Mouse (Mus musculus): ENCODE measurements around the gene Csf2rb.
"Not testable (repeated sequence)": the region's sequence is repeated elsewhere in the genome, so short reads cannot be mapped to it uniquely, and the experiment has no call there.

Csf2rb gene

DNA sequence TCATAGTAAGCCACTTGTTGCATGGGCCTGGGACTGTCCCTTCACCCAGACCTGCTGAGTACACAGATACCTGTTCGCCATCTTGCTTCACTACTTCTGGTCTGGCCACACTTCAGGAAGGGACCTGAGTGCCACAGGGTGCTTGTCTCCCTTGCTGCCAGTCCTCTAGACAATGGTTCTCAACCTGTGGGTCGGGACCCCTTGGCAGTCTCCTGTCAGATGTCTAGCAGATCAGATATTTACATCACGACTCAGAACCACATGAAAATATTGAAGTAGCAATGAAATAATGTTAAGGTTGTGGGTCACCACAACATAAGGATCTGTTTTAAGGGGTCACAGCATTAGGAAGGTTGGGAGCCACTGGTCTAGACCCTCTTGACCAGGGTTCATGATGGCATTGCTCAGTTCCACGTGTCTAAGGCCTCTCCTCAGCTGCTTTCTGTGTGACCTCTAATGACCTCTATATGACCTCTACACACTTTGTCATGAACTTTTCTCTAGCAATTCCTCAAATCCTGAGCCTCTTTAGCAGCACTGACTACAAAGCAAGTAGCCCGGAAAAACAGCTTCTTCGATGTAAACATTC is 2.3 kb downstream of the Csf2rb start:
- in situ Hi-C loops (cut with MboI): not testable (repeated sequence)

DNA sequence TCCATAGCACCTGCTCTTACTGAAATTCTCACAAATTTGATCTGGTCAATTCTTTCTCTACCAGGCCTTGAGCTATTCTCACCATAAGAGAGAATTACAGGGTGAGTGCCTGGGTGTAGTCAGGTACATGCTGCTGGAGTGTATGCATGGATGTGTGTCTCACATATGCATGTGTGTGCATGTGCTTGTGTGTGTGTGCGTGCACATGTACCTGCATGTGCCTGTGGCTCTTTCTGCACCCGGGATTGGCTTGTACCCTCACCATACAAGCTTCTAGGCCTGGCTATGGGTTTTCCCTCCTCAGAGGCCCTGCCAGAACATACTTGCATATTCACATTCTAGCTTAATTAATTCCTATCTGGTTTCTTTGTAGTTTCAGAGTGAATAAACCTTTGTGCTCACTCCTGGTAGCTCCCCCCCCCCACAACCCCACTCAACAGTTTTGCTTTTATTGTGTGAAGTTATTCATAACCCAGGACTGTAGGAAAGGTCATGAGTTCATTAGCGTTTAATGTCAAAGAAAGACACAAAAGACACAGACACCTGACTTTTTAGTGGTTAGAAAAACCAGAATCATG is 3.1 kb downstream of the Csf2rb start:
- in situ Hi-C loops (cut with MboI): no loop called here

DNA sequence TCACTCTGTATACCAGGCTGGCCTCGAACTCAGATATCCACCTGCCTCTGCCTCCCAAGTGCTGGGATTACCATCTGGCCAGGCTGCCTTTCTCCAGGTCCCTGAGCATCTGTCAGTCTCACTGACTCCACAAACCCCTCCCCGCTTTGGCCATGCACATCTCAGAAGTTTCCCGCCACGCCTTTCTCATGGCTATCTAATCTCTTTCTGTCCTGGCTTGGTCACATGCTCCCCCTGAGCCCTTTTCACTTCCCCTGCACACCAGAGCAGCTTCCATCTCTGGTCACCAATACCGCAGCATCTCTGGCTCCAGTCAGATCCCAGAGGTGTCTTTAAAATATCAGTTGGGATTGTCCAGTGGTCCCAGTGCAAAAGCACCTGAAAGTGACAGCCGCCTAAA is 4.4 kb downstream of the Csf2rb start:
- in situ Hi-C loops (cut with MboI): not testable (repeated sequence)

DNA sequence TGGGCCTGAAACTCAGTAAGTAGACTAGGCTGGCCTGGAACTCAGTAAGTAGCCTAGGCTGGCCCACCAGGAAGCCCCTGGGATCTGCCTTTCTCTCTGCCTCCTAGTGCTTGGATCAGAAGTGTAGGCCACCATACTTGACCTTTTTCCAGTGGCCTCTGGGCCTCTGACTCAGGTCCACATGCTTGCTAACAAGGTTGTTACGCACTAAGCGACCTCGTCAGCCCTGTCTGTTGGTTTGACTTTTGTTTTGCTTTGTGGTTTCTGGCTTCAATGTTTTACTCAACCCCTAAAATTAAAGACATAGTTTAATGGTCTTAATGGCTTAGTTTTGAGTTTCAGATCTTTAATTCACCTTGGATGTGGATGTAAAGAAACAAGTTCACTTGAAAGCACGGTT is 5.2 kb downstream of the Csf2rb start:
- in situ Hi-C loops (cut with MboI): no loop called here

DNA sequence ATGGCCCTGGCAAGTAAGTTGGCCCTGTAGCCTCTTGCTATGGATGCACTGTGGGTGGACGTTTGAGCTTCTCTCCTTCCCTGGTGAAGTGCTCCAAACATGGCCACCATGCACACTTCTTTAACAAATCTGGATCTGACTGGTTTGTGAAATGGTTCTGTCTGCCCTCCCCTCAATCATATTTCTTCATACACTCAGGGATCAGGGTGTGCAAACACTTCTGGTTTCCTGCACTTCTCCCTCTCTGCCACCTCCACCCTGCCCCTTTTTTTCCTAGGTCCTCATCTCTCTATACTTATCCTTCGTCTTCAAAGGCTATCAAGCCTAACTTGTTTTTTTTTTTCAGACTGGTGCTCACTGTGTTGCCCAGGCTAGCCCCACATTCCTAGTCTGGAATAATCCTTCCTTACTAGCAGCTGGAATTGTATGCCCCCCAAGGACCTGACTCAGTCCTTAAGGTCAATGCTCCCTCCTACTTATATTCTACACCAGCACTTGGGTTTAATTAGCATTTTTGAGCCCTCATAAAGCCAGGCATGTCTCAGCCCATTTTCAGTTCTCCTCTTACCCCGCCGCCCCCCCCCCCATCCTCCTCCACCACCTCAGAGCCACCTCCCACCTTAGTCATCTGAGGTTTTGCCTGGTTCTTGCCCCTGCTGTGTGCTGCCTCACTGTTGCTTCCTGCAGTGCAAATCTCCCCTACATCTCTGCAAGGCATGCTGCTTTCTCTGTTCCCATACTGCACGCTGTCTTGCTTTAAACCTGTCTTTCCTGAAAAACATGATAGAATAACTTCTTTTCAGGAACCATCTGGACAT is 6.2 kb downstream of the Csf2rb start:
- in situ Hi-C loops (cut with MboI): no loop called here

DNA sequence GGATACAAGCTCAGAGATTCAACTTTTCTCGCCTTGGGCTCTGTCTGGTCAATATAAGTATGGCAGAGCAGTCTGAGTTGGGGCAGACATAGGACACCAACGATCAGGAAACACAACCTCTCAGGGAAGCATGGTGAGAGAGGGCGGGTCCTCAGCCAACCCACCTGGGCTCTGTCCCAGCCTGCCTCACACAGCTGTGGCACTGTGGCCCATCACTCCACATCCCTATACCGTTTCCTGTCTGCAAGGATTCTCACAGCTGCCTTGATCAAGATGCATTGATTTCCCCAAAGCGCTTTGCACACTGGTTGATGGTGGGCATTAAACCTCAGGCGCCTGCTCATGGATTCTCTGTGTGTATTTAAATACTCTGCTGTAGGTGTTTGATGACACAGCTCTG is 7.4 kb downstream of the Csf2rb start:
- in situ Hi-C loops (cut with MboI): no loop called here

DNA sequence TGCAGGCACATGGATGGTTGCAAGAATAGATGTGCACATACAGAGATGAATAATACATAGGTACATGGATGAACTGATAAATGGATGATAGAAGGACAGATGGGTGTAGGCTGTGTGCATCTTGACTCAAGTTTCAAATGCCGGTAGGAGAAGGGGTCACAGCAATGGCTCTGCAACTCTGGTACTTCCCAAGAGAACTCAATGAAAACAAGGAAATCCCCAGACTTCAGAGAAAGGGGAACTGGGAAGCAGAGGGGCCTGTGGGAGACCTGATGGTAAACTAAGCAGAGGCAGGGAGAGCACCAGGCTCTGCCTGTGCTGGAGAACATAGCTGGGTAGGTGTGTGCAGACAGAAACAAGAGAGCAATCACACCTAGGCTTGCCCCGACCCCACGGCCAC is 8.8 kb downstream of the Csf2rb start:
- in situ Hi-C loops (cut with MboI): no loop called here

DNA sequence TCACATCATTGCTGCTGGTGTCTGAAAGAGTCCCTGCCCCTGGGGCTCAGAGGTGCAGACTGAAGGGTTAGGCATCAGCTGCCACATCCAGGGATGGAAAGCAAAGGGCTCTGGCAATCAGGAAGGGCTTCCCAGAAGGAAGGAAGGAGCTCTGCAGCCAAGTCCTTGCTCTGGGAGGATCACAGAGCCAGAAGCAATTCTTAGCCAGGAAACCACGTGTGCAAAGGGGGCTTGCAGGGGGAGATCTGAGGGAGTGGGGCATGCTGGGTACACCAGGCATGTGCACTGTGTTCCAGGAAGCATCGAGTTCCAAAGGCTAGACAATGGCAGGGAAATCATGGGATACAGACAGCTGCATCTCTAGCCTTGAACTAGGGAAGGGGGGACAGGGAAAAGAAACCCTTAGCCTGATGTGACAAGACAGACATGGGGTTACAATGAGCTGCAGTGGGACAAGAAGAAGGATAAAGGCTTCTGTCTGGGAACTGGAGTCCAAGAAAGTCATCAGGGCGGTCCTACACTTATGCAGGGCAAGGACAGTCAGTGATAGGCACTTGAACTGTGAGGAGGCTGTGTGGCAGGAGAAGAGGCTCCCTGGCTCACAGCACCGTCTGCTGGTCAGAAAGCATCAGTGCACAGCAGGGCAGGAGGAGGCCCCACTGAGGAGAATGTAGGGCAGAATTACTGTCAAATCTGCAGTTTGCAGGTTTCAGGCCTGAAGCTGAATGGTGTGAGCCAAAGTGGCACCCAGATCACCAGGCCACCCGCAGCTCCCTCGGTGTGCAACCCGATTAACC is 14.3 kb downstream of the Csf2rb start:
- in situ Hi-C loops (cut with MboI): not testable (repeated sequence)

DNA sequence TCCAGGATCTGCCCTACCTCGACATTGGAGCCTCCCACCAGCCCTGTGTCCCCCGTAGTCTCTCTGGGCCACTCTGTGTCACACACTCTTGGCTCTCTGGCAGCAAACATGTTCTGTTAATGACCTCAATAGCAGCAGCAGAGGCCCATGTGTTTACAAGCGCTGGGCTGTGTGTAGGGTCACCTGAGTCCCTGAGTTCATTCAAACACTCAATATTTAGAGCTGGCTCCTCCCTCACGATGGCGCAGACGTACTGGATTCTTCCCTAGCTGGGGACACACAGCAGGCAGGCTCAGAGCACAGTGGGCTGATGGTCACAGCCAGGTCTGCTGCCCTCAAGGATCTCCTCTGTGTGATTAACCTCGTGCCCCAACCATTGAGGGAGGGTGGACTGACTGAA is 15.4 kb downstream of the Csf2rb start:
- in situ Hi-C loops (cut with MboI): not testable (repeated sequence)

DNA sequence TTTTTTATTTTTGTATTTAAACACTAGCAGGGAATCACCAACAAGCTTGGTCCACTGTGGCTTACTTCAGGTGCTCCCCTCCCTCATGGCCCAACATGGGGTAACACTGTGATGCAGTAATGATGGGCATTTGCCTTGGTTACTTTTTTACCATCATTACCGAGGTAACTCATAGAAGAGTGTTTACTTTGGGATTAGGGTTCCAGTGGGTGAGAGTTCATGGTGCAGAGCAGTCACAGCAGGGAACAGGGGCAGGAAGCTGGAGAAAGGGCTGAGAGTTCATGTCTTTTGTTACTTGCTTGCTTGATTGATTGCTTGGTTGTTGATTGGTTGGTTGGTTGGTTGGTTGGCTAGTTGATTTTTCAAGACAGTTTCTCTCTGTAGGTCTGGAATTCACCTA is 18.1 kb downstream of the Csf2rb start:
- in situ Hi-C loops (cut with MboI): no loop called here

DNA sequence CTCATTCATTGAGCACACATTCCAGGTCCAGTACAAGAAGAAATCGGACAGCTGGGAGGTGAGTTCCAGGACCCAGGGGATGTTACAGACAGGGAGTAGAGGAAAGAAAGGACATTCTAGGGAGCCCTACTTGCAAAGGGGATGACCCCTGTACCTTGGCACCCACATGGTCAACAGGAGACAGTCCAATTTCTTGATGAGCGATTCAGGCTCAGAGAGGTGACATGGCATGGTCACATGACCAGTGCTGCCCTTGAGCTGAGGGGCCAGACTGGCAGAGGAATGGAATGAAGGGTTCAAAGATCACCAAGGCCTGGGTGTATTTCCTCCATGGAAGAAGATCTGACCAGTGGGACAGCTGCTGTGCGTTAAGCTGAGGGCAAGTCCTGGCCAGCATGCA is 19.0 kb downstream of the Csf2rb start:
- in situ Hi-C loops (cut with MboI): no loop called here

DNA sequence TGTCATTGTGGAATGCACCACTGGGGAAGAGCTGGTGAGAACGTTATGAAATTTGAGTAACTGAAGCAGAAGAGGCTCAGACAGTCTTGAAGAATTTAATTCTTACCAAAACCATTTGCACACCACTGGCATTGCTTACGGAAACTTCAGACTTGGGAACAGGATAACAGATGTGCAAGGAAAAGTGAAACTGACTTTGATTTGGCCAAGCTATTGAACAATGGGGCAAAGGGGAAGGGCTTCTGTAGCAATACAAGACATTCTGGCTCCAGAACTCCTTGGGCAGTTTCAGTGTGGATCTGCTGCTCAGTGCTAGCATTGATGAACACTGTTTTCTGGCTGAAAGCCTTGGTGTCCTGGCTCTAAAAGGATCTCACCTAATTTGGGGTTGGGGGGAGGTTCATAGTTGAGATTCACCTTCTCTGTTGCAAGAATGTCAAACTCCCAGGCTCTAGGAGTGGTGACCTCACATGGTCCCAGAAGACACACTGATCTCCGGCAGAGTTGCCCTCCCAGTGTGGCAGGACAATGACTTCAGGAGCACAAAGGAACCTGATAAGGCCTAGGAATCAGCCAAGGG is 26.1 kb downstream of the Csf2rb start:
- in situ Hi-C loops (cut with MboI): loop anchor here (25.0 kb wide), 1 partner anchor 164 kb away; no protein-coding TSS in a partner anchor

DNA sequence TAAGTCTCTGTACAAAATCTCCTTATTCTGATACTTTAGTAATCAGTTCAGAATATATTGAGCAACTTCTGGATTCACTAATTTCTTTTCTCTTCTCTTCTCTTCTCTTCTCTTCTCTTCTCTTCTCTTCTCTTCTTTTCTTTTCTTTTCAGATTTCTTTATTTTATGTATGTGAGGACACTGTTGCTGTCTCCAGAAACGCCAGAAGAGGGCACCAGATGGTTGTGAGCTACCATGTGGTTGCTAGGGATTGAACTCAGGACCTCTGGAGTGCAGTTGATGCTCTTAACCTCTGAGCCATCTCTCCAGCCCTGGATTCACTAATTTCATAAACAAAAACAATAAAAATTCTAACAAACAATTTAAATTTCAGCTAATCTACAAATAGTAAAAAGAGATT is 29.4 kb downstream of the Csf2rb start:
- in situ Hi-C loops (cut with MboI): loop anchor here (25.0 kb wide), 1 partner anchor 168 kb away; no protein-coding TSS in a partner anchor

DNA sequence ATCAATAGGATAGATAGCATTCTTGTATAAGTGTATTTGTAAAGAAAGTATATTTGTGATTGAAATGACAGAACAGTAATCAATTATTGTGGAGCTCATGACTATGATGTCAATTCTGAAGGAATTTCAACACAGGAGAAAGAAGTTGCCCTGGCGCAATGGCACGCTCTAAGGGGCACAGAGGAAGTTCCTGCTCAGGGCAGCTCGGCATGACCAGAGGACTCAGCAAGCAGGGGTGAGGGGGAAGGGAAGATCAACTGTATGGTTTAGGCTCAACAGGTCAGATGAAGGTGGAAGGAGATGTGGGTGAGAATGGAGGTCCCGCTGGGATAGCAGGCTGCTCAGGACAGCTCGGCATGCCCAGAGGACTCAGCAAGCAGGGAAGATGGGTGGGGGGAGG is 30.0 kb downstream of the Csf2rb start:
- in situ Hi-C loops (cut with MboI): loop anchor here (25.0 kb wide), 1 partner anchor 168 kb away; no protein-coding TSS in a partner anchor

DNA sequence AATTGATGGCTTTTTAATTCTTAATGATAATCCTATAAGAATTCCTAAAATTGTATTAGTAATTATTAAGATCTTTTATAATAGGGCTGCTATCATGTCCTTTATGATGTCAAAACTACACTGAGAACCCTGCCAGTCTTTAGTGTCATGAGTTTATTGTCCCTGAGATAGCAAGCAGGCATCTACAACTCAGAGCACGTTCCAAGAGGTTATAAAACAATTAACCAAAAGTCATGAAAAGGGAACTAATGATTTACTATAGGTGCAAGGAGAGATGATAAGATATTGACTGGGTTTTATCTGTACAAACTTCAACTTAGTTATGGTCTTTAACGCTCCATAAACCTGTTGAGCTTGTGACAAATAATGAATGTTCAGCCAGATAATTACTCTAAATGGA is 40.4 kb downstream of the Csf2rb start:
- in situ Hi-C loops (cut with MboI): loop anchor here (25.0 kb wide), 1 partner anchor 179 kb away; no protein-coding TSS in a partner anchor

DNA sequence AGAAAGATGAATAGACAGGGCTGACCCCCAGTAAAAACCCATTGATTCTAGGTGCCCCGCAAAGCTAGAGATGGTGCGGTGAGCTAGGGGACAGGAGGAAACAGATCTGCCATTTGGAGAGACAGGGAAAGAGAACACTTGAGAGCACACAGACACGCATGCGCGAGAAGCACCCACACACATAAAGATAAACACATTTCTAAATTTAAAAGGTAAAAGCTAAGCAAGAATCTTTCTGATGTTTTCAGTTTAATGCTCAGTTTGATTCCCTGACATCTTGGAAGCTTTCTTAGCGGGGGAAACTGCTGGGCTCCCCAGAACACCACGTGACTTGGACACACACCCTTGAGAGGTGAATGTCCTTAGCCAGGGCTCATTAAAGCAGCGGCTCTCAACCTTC is 41.3 kb downstream of the Csf2rb start:
- in situ Hi-C loops (cut with MboI): loop anchor here (25.0 kb wide), 1 partner anchor 180 kb away; no protein-coding TSS in a partner anchor

DNA sequence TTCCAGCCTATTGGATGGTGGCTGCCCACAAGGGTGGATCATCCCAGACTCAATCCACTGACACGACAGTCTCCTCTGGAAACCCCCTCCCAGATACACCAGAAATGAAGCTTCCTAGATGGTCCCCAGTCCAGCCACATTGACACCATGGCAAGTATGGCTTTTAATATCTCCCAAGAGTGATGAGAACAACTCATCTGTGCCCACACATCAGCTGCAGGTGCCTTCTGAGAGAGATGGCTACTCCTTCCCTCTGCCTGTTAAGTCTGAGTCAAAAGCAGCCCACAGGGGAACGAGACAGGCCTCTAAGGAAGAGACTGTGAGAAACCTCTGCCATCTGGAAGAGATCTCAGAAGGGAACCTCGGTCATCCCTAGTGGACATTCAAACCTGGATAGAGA is 42.3 kb downstream of the Csf2rb start:
- in situ Hi-C loops (cut with MboI): loop anchor here (25.0 kb wide), 1 partner anchor 181 kb away; no protein-coding TSS in a partner anchor

DNA sequence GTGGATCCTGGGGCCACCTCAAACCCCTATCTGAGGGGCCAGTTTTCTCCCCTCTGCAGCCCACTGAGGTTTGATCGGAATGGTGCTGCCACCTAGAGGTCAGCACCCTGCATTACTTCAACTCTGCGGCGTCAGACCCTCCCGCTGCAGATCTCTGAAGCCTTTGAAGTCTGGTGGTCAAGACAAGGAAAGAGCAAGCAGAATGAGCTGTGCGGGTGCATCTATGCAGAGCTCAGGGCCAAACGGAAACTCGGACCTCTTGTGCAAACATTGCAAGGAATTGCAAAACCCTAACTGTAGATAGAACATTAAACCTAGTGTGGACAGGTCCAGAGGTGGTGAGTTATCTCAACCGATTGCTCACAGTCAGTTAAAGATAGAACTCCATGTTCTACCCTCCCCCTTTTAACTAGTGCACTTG is 43.4 kb downstream of the Csf2rb start:
- in situ Hi-C loops (cut with MboI): loop anchor here (25.0 kb wide), 1 partner anchor 182 kb away; no protein-coding TSS in a partner anchor

DNA sequence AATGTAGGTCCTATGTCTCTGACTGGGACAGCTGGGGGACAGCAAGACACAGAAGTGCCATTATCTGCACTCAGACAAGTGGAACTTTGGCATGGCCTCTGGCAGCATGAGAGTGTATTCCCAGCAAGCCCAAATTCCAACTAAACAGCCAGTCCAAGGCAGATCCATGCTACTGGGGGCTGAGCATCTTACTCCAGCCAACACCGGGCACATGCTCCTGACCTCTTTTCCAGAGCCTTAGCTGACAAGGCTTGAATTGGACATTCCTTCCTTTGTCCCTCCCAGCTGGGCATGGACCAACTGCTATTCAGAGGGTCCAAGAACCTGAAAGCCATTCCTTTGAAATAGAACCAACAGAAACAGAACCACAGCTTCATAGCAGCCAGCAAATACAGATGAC is 44.1 kb downstream of the Csf2rb start:
- in situ Hi-C loops (cut with MboI): loop anchor here (25.0 kb wide), 1 partner anchor 182 kb away; no protein-coding TSS in a partner anchor

DNA sequence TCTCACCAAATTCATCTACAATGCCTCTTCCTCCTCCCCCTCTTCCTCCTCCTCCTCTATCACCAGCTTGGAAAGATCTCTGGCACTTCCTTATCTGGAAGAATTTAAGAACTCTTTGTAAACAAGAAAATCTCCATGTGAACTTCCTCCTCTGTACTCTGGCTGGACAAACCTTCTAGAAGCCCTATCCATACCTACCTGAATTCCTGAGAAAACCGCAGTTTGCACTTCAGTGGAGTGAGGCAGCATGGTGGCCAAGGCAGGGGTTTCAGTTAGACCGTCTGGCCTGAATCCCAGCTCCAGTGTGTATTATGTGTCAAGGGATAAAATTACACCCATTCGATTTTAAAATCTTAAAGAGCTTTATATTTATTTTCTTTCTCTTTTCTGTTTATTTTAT is 47.2 kb downstream of the Csf2rb start:
- in situ Hi-C loops (cut with MboI): loop anchor here (25.0 kb wide), 1 partner anchor 185 kb away; no protein-coding TSS in a partner anchor

DNA sequence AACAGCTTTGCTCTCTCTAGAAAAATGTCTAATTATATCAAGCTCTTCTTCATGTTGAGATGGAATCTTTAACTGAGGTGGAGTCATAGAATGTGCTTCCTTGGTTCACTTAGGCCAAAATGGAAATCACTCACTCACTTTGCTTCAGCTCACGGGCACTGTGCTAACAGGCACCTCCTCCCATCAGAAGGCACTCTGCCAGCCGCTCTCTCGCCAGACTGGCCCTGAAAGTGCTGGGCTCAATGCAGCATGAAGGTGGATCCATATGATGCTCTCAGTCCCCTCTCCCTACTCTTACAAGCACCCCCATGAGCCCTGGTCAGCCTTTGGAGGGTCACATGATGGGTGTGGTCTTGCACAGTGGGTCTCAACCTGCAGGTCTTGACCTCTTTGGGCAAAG is 48.7 kb downstream of the Csf2rb start:
- in situ Hi-C loops (cut with MboI): loop anchor here (25.0 kb wide), 1 partner anchor 187 kb away; no protein-coding TSS in a partner anchor
